Mouse (Mus musculus) cortical plate, adult 2 months (tissue): ENCODE data around the gene Shisa6.

Experiments used
- CTCF ChIP-seq: fragments of 200-500 bp; IDR thresholded peaks from 2 replicates; pipeline ENCODE4 v1.5.1; 2011; ENCODE audit warnings: mild to moderate bottlenecking, control low read depth, low read length; ENCODE audit not compliant: insufficient read depth; ENCODE audit errors: extremely low read depth
- POLR2A ChIP-seq: fragments of 200-500 bp; IDR thresholded peaks from 2 replicates; pipeline ENCODE4 v1.6.1; 2011; ENCODE audit warnings: mild to moderate bottlenecking, low read length, control low read depth; ENCODE audit not compliant: insufficient read depth; ENCODE audit errors: extremely low read depth

DNA sequence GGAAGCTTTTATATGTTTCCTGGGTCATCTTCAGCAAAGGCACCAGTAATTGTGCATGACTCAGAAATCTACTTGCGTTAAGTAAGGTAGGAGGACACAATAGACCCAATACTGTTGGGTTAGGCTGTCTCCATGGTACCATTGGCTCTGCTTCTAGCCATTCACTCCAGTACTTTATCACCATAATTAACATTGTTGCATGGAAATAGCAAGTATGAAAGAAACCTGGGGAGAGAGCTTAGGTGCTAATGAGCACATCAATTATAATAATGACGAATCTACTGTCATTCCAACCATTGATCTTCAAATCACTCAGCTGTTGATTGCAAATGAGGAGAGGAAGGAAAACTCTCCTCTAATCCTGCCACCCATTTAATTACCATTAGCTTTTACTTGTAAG lies 48.1 kb upstream of the Shisa6 start:
- TF ChIP-seq POLR2A (no peak), CTCF (no peak)
